Mouse (Mus musculus): Measurements from ENCODE around the gene Pdyn.

The Pdyn gene

GRCm38 (mm10) chr2:129699484-129700158, at the start of gene Pdyn:
Gene Pdyn, minus strand, starts transcription at chr2:129699844.
- no peak for DNase-seq (ENCODE audit: low read depth)

DNA sequence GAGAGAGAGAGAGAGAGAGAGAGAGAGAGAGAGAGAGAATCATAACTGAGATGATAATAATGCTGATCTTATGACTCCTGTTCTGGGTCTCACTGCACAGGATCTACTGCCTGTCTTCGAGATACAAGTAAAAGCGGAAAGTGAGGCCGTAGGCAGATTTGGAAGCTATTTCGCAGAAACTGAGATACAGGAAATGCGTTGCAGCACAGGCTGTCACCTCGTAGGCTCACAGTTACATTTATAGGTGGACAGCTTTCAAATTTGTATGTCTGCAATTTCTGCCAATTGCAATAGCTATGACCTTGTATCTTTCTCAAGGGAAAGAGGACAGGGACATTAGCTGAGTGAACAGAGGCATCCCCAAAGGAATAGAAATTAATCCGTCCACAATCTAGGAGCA, 42.4 kb upstream of the Pdyn start:
- no peak for DNase-seq (ENCODE audit: low read depth)

DNA sequence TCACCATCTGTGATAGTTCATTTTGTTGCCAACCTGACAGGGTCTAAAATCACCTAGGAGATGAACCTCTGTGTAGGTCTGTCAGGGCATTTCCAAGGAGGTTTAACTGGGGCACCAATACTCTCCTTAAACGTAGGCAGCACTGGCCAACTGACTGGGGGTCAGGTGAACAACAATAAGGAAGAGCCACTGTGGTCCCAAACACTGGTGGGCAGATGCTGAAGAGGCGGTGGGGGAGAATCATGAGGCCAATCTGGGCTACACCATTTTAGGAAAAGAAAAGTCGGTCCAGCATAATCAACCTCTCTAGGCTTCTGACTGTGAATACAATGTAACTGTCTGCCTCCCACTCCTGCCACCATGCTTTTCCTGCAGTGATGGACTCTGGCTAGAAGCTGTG, 40.9 kb upstream of the Pdyn start:
- no peak for DNase-seq (ENCODE audit: low read depth)

DNA sequence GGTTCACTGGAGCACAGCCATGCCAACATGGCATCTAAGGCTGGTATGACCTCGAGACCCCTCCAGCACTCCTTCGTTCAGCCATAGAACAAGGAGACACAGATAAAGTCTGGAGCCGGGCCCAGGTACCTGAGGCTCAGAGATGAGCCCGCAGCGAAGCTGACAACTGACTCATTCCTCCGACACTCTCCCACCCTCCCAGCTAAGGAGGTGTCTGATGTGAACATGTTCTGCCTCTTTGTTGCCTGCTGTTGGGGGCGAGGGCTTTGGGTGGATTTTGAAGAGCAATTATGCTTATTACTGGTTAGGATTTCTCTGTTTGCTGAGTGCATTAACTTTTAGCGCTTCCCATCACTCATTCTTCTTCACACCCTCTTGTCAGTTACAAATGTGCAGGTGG, 34.4 kb upstream of the Pdyn start:
- no peak for DNase-seq (ENCODE audit: low read depth)

GRCm38 (mm10) chr2:129729681-129730080, 30.0 kb upstream of the Pdyn start:
- no peak for DNase-seq (ENCODE audit: low read depth)

GRCm38 (mm10) chr2:129715671-129716070, 16.0 kb upstream of the Pdyn start:
- DNase-seq (ENCODE audit: low read depth) = no peak

- no peak for DNase-seq (ENCODE audit: low read depth)
Observed at GRCm38 (mm10) chr2:129713026-129713544, 13.4 kb upstream of the Pdyn start.

DNA sequence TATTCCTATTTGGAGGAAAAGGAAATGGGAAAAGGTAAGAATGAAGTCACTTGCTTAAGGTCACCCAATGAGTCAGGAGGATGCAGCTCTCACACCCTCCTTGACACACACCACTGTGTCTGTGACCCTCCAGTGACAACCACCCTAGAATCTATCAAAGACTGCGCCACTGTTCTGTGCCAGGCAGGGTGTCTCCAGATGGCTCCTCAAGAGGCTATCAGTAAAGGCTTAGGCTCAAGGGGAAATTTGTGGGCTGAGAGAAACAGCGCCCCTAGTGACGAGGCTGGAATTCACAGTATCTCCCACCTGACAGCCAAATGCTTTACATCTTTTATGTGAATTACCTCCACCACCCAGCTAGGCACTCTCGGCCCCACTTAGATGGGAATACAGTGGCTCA, 3.6 kb downstream of the Pdyn start:
- DNase-seq (ENCODE audit: low read depth) = peak; percentile 56

GRCm38 (mm10) chr2:129694303-129694702, 5.3 kb downstream of the Pdyn start:
- peak; percentile 12 for DNase-seq (ENCODE audit: low read depth)

GRCm38 (mm10) chr2:129692694-129693093, 7.0 kb downstream of the Pdyn start:
- no peak for DNase-seq (ENCODE audit: low read depth)

DNA sequence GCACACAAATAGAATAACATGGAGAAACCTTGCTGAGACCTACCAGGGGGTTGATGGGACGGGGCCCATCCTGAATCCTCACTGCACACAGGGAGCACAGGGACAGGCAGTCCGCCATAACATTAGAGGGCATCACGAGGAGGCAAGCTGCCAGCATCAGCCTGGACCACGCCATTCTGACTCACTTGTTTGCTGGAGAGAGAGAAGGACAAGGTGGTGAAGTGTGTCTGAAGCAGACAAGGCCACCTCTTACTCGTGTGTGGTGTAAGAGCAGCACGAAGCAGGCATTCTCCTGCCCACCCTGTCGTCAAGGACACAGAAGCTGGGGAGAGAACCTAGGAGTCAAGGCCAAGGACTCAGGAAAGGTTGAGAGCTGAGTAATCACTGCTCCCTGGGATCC, 9.9 kb downstream of the Pdyn start:
- no peak for DNase-seq (ENCODE audit: low read depth)

DNA sequence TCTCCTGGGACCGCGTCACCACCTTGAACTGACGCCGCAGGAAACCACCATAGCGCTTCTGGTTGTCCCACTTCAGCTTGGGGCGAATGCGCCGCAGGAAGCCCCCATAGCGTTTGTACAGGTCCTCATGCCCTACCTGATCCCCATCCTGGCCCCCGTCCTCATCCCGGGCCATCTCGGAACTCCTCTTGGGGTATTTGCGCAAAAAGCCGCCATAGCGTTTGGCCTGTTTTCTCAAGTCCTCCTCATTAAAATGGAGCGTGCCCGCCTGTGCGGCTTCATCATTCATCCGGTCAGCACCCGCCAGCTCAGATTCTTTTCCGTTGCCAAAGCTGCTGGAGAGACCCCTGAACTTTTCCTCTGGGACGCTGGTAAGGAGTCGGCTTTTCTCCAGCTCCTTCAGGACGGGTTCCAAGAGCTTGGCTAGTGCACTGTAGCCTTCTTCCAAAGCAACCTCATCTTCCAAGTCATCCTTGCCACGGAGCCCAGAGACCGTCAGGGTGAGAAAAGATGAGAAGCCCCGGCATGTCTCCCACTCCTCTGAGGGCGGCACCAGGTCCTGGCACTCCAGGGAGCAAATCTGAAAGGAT, 11.5 kb downstream of the Pdyn start:
- no peak for DNase-seq (ENCODE audit: low read depth)

DNA sequence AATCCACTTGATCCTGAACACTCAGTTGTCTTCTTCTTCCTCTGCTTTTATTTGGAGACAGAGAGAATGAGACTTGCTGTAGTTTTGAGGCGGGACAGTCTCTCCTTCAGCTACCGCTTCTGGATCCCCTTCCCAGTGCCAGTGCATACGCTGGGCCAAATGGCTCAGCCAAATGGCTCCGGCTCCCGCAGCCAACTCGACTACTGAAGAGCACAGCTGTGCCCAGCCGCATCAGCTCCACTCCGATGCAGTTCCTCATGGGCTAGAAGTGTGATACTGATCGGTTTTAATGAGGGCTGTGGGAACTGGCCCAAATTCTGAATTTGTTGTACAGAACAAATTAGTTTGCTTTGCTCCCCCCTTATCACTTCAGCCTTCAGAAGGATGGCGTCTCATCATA, 12.7 kb downstream of the Pdyn start:
- DNase-seq (ENCODE audit: low read depth) = no peak

GRCm38 (mm10) chr2:129684014-129684413, 15.6 kb downstream of the Pdyn start:
- DNase-seq (ENCODE audit: low read depth) = no peak

DNA sequence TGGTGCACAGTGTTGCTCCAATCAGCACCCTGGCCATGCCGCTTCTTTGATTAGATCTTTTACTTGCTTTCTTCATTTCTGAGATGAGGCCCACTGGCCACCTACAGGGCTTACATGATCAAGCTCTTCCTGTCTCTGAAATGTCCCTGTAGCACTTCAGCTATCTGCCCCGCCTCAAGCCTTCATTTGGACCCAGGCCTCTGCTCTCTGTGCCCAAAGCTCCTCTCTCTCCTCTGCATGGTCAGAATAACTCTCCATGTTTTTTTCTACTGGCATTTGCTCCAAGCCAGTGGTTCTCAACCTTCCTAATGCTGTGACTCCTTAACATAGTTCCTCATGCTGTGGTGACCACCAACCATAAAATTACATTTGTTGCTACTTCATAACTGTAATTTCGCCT, 19.4 kb downstream of the Pdyn start:
- no peak for DNase-seq (ENCODE audit: low read depth)

GRCm38 (mm10) chr2:129679066-129679465, 20.6 kb downstream of the Pdyn start:
- no peak for DNase-seq (ENCODE audit: low read depth)

GRCm38 (mm10) chr2:129677664-129678063, 22.0 kb downstream of the Pdyn start:
- DNase-seq (ENCODE audit: low read depth) = no peak

GRCm38 (mm10) chr2:129674935-129675634, 24.6 kb downstream of the Pdyn start:
- peak; percentile 74 for DNase-seq (ENCODE audit: low read depth)

DNA sequence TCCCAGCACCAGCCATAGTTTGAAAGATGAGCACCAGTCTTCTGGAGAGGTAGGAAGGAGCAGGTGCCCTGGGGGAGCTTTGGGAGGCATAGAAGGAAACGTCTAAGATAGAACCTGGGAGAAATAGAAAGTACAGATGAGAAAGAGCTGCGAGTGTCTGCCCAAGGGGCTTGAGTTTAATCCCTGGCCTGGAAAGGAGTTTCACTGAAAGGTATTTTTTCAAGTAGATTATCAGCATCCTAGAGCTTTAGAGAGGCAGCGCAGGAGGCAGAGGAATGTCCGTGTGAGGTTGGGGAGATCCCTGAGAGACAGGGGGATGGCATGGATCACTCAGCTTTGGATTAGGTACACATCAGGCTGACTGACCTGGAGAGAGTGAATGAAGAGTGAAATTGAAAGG, 27.7 kb downstream of the Pdyn start:
- DNase-seq (ENCODE audit: low read depth) = no peak

GRCm38 (mm10) chr2:129662484-129662883, 37.2 kb downstream of the Pdyn start:
- no peak for DNase-seq (ENCODE audit: low read depth)

DNA sequence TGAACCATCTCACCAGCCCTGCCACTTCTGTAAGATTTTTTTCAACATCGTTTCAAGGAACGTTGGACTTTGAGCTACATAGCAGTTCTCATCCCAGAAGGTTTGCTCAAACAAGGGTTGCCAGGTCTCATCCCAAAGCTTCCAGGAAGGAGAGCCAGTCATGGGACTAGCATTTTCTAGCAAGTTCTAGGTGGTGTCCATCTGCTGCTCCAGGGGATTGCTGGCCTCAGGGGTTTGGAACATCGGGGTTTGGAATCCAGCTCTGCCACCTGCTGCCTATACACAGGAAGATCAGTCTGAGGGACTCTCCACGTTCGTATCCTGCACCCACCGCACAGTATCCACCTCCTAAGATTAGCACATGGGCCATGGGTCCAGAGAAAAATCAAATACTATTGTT, 39.6 kb downstream of the Pdyn start:
- DNase-seq (ENCODE audit: low read depth) = no peak

DNA sequence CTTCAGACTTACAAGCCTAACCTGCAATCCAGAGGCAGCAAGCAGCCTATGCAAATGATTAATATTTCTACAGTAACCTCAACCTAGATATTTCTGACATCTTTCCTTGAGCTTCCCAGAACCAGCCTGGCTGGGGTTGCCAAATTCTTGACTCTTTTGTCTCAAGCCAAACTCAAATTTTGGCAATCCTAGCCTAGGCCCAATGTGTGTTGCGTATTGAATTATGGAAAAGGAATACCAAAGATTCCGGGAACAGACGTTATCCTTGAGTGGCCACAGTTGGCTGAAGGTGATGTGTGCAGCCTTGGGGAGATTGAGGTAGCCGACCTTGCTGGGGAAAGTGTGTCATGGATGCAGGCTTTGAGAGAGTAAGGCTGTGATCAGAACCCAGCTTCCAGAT, 40.8 kb downstream of the Pdyn start:
- DNase-seq (ENCODE audit: low read depth) = no peak

DNA sequence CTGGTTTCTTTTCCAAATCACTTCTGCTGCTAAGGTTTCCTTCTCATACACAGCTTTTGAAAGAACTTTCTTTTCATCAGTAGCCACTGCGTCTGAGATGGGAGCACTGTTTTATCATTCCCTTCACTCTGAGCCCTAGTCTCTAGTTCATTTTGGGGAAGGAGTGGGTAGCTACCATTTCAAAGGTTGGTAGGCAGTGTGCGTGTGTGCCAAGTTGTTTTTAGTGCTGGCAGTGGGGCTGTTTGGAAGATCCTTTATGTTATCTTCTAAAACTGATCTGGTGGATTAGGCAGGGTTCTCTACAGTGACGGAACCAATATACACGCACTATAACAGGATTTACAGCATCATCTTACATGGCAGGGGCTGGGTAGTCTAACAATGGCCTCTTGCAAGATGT, 44.6 kb downstream of the Pdyn start:
- DNase-seq (ENCODE audit: low read depth) = no peak

Data from c-Kit-positive CD71-negative TER-119-negative erythroid progenitor cells, embryonic 14.5 days (primary cell).